Mouse (Mus musculus): ENCODE measurements around the gene Vps72. TPM values are rescaled to one million over a fixed set of nuclear protein-coding genes. Genes with fewer than 3 reads are reported as not detected.

Vps72 gene
- polyA plus RNA-seq (2014; fragmentation: Nextera tagmentation; extraction: Ambion mirVana): 221 and 238 TPM in 2 replicates

- peak within 1 kb of the TSS; percentile 96 for H3K9ac ChIP-seq (ENCODE audit: low read length)
- ATAC-seq (ENCODE audit: low FRiP score): peak; percentile 77
- peaks cover 8% of the 10 kb centered on the region for H3K4me1 ChIP-seq (ENCODE audit: control insufficient read depth, insufficient read depth, low read length)
- H3K36me3 ChIP-seq (ENCODE audit: control insufficient read depth, insufficient read depth, low read length): peaks cover 9% of the 10 kb centered on the region; the same call in 1 of the 2 replicates
- H3K4me3 ChIP-seq (ENCODE audit: low read depth, low read length): peak within 1 kb of the TSS; percentile 82
- H3K9me3 ChIP-seq (ENCODE audit: control insufficient read depth, low read length): no peaks in the 10 kb centered on the region
- H3K27me3 ChIP-seq (ENCODE audit: control insufficient read depth, insufficient read depth, low read length): no peaks in the 10 kb centered on the region
- peak within 1 kb of the TSS; percentile 40 for H3K4me2 ChIP-seq
- WGBS: under 1% methylated on average over 53 of the region's 54 CpGs
- peak; percentile 98 for DNase-seq (ENCODE audit: low spot score, missing footprints)
- H3K27ac ChIP-seq (ENCODE audit: low read depth, low read length): peak within 1 kb of the TSS; percentile 95
These were observed at the start of gene Vps72 for GRCm38 (mm10) chr3:95110911-95111726. TSS of gene Vps72 (plus strand) at chr3:95111022.

- WGBS: 94% methylated on average over 4 of the region's 4 CpGs
- H3K4me1 ChIP-seq (ENCODE audit: control insufficient read depth, insufficient read depth, low read length): no peaks in the 10 kb centered on the region
- DNase-seq (ENCODE audit: low spot score, missing footprints): peak; percentile 47
- H3K4me3 ChIP-seq (ENCODE audit: low read depth, low read length): no peak overlapping the region
- H3K9ac ChIP-seq (ENCODE audit: low read length): no peak overlapping the region
- no peaks in the 10 kb centered on the region for H3K27me3 ChIP-seq (ENCODE audit: control insufficient read depth, insufficient read depth, low read length)
- H3K9me3 ChIP-seq (ENCODE audit: control insufficient read depth, low read length): no peaks in the 10 kb centered on the region
- ATAC-seq (ENCODE audit: low FRiP score): no peak
- no peak overlapping the region for H3K27ac ChIP-seq (ENCODE audit: low read depth, low read length)
- H3K4me2 ChIP-seq: no peak overlapping the region
- peaks cover 46% of the 10 kb centered on the region for H3K36me3 ChIP-seq (ENCODE audit: control insufficient read depth, insufficient read depth, low read length)
These were observed 47.1 kb upstream of the Vps72 start for GRCm38 (mm10) chr3:95063741-95064140.

GRCm38 (mm10) chr3:95065553-95065952 is 45.3 kb upstream of the Vps72 start:
- ATAC-seq (ENCODE audit: low FRiP score) (no peak), DNase-seq (ENCODE audit: low spot score, missing footprints) (peak; percentile 2)
- no peaks in the 10 kb centered on the region for H3K27me3 ChIP-seq (ENCODE audit: control insufficient read depth, insufficient read depth, low read length)
- H3K4me1 ChIP-seq (ENCODE audit: control insufficient read depth, insufficient read depth, low read length): no peaks in the 10 kb centered on the region
- peaks cover 42% of the 10 kb centered on the region for H3K36me3 ChIP-seq (ENCODE audit: control insufficient read depth, insufficient read depth, low read length)
- H3K27ac ChIP-seq (ENCODE audit: low read depth, low read length): no peak overlapping the region
- H3K4me3 ChIP-seq (ENCODE audit: low read depth, low read length): no peak overlapping the region
- H3K9me3 ChIP-seq (ENCODE audit: control insufficient read depth, low read length): no peaks in the 10 kb centered on the region
- no peak overlapping the region for H3K9ac ChIP-seq (ENCODE audit: low read length)
- no peak overlapping the region for H3K4me2 ChIP-seq
- 93% methylated on average over 1 of the region's 1 CpGs for WGBS

- Histone ChIP-seq H3K27ac (ENCODE audit: low read depth, low read length) (no peak overlapping the region), H3K9ac (ENCODE audit: low read length) (no peak overlapping the region), H3K9me3 (ENCODE audit: control insufficient read depth, low read length) (no peaks in the 10 kb centered on the region), H3K27me3 (ENCODE audit: control insufficient read depth, insufficient read depth, low read length) (no peaks in the 10 kb centered on the region), H3K4me3 (ENCODE audit: low read depth, low read length) (no peak overlapping the region), H3K36me3 (ENCODE audit: control insufficient read depth, insufficient read depth, low read length) (peaks cover 42% of the 10 kb centered on the region), H3K4me2 (no peak overlapping the region), H3K4me1 (ENCODE audit: control insufficient read depth, insufficient read depth, low read length) (no peaks in the 10 kb centered on the region)
- DNase-seq (ENCODE audit: low spot score, missing footprints): peak; percentile 59
- 85% methylated on average over 6 of the region's 6 CpGs for WGBS
- ATAC-seq (ENCODE audit: low FRiP score): no peak
These were observed 44.7 kb upstream of the Vps72 start for GRCm38 (mm10) chr3:95066095-95066494.

- 92% methylated on average over 11 of the region's 11 CpGs for WGBS
- Histone ChIP-seq H3K4me3 (ENCODE audit: low read depth, low read length) (no peak overlapping the region), H3K36me3 (ENCODE audit: control insufficient read depth, insufficient read depth, low read length) (peaks cover 39% of the 10 kb centered on the region), H3K4me2 (no peak overlapping the region), H3K9ac (ENCODE audit: low read length) (no peak overlapping the region), H3K9me3 (ENCODE audit: control insufficient read depth, low read length) (no peaks in the 10 kb centered on the region), H3K27ac (ENCODE audit: low read depth, low read length) (no peak overlapping the region), H3K27me3 (ENCODE audit: control insufficient read depth, insufficient read depth, low read length) (no peaks in the 10 kb centered on the region), H3K4me1 (ENCODE audit: control insufficient read depth, insufficient read depth, low read length) (no peaks in the 10 kb centered on the region)
- peak; percentile 45 for DNase-seq (ENCODE audit: low spot score, missing footprints)
- no peak for ATAC-seq (ENCODE audit: low FRiP score)
These were observed 44.3 kb upstream of the Vps72 start for GRCm38 (mm10) chr3:95066570-95066969.

GRCm38 (mm10) chr3:95071606-95072005 is 39.2 kb upstream of the Vps72 start:
- H3K4me3 ChIP-seq (ENCODE audit: low read depth, low read length): no peak overlapping the region
- no peak overlapping the region for H3K9ac ChIP-seq (ENCODE audit: low read length)
- no peak for ATAC-seq (ENCODE audit: low FRiP score)
- no peak overlapping the region for H3K4me2 ChIP-seq
- no peaks in the 10 kb centered on the region for H3K9me3 ChIP-seq (ENCODE audit: control insufficient read depth, low read length)
- H3K27ac ChIP-seq (ENCODE audit: low read depth, low read length): no peak overlapping the region
- WGBS: 88% methylated on average over 2 of the region's 2 CpGs
- DNase-seq (ENCODE audit: low spot score, missing footprints): no peak
- no peaks in the 10 kb centered on the region for H3K27me3 ChIP-seq (ENCODE audit: control insufficient read depth, insufficient read depth, low read length)
- H3K36me3 ChIP-seq (ENCODE audit: control insufficient read depth, insufficient read depth, low read length): peaks cover 26% of the 10 kb centered on the region
- H3K4me1 ChIP-seq (ENCODE audit: control insufficient read depth, insufficient read depth, low read length): no peaks in the 10 kb centered on the region

- Histone ChIP-seq H3K4me2 (no peak overlapping the region), H3K9ac (ENCODE audit: low read length) (no peak overlapping the region), H3K4me3 (ENCODE audit: low read depth, low read length) (no peak overlapping the region), H3K36me3 (ENCODE audit: control insufficient read depth, insufficient read depth, low read length) (no peaks in the 10 kb centered on the region), H3K27me3 (ENCODE audit: control insufficient read depth, insufficient read depth, low read length) (no peaks in the 10 kb centered on the region), H3K9me3 (ENCODE audit: control insufficient read depth, low read length) (no peaks in the 10 kb centered on the region), H3K27ac (ENCODE audit: low read depth, low read length) (no peak overlapping the region), H3K4me1 (ENCODE audit: control insufficient read depth, insufficient read depth, low read length) (no peaks in the 10 kb centered on the region)
- ATAC-seq (ENCODE audit: low FRiP score) (no peak), DNase-seq (ENCODE audit: low spot score, missing footprints) (no peak)
- 97% methylated on average over 1 of the region's 1 CpGs for WGBS
These were observed 22.8 kb upstream of the Vps72 start for GRCm38 (mm10) chr3:95088071-95088470.

DNA sequence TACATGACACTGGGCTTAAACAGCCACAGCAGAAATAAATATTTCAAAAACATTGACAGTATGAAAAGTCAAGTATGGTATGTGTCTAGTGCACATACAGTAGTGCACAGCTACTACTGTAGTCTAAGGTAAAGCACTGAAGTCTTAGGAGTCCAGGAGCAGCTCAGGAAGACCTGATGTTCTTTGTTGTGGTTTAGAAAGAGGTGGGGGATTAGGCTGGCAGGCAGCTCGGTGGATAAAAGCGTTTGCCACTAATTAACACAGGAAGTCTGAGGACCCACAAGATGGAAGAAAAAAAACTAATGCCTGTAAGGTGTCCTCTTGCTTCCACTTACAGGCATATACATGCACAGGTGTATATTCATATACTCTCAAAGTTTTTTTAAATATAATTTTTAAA is 10.0 kb upstream of the Vps72 start:
- Histone ChIP-seq H3K27ac (ENCODE audit: low read depth, low read length) (no peak overlapping the region), H3K9ac (ENCODE audit: low read length) (no peak overlapping the region), H3K36me3 (ENCODE audit: control insufficient read depth, insufficient read depth, low read length) (no peaks in the 10 kb centered on the region), H3K9me3 (ENCODE audit: control insufficient read depth, low read length) (no peaks in the 10 kb centered on the region), H3K4me1 (ENCODE audit: control insufficient read depth, insufficient read depth, low read length) (peaks cover 8% of the 10 kb centered on the region), H3K4me2 (no peak overlapping the region), H3K4me3 (ENCODE audit: low read depth, low read length) (no peak overlapping the region), H3K27me3 (ENCODE audit: control insufficient read depth, insufficient read depth, low read length) (no peaks in the 10 kb centered on the region)
- no peak for DNase-seq (ENCODE audit: low spot score, missing footprints)
- WGBS: 39% methylated on average over 2 of the region's 2 CpGs
- ATAC-seq (ENCODE audit: low FRiP score): no peak

DNA sequence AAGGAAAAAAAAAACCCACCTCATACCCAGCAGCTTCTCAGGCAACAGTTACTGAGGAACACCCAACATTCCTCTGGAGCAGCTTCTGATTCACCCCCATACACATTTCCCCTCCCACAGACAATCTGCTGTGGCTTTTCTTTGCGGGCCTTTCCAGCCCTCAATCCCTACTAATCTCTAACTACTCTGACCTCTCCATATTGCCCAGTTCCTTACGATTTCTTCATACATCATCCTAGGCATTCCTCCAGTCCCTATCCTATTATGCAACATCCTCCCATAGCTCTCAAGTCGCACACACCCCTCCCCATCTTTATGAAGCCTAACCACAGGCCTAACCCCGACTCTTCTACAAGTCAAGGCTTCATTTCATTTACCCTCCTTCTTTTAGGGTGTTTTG is 5.7 kb upstream of the Vps72 start:
- WGBS: 78% methylated on average over 4 of the region's 4 CpGs
- no peak overlapping the region for H3K27ac ChIP-seq (ENCODE audit: low read depth, low read length)
- no peak overlapping the region for H3K9ac ChIP-seq (ENCODE audit: low read length)
- peaks cover 10% of the 10 kb centered on the region for H3K4me1 ChIP-seq (ENCODE audit: control insufficient read depth, insufficient read depth, low read length)
- H3K9me3 ChIP-seq (ENCODE audit: control insufficient read depth, low read length): no peaks in the 10 kb centered on the region
- H3K4me2 ChIP-seq: peak overlapping the region; percentile 75
- peak overlapping the region; percentile 96 for H3K4me3 ChIP-seq (ENCODE audit: low read depth, low read length)
- DNase-seq (ENCODE audit: low spot score, missing footprints) (no peak), ATAC-seq (ENCODE audit: low FRiP score) (no peak)
- H3K36me3 ChIP-seq (ENCODE audit: control insufficient read depth, insufficient read depth, low read length): no peaks in the 10 kb centered on the region
- no peaks in the 10 kb centered on the region for H3K27me3 ChIP-seq (ENCODE audit: control insufficient read depth, insufficient read depth, low read length)
